Mouse (Mus musculus): ENCODE results near the gene Spin1. TPM values are rescaled to one million over a fixed set of nuclear protein-coding genes. Genes with fewer than 3 reads are reported as not detected.

Spin1 gene
- total and polyA plus RNA-seq, 2 experiments from 2014 or later = 31.3 to 41.7 TPM

DNA sequence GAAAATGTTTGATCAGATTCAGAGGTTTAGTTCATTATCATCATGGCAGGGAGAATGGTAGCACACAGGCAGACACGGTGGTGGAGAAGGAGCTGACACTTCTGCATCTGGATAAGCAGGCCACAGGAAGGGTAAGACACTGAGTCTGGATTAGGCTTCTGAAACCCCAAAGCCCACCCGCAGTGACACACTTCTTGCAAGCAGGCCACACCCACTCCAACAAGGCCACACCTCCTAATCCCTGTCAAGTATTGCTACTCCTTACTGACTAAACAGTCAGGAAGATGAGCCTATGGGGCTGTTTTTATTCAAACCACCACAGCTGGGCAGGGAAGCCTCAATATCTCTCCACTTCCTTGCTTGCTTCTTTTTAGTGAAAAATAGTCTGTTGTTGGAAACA, 19.9 kb upstream of the Spin1 start:
- TF ChIP-seq CTCF (IDR thresholded peaks at IDR 0.05; ENCODE audit: low read depth) (no peak), EP300 (IDR thresholded peaks at IDR 0.05; ENCODE audit: low read depth) (no peak)
- H3K9me3 ChIP-seq (replicated peaks; ENCODE audit: control insufficient read depth, low read length) = 0 out of 2 replicates have a peak, but pooled peaks cover 3% of the 10 kb centered on the region
- no peak overlapping the region for H3K4me3 ChIP-seq (ENCODE audit: low read depth, low read length)
- no peaks in the 10 kb centered on the region for H3K4me1 ChIP-seq (ENCODE audit: control insufficient read depth, insufficient read depth)
- no peak overlapping the region for H3K27ac ChIP-seq (ENCODE audit: low read depth)
- H3K27me3 ChIP-seq (ENCODE audit: control insufficient read depth, insufficient read depth, low read length) = no peaks in the 10 kb centered on the region
- ATAC-seq (ENCODE audit: insufficient read depth, low read depth) = no peak
- H3K4me2 ChIP-seq (ENCODE audit: low read depth, low read length) = no peak overlapping the region
- no peaks in the 10 kb centered on the region for H3K36me3 ChIP-seq (replicated peaks; ENCODE audit: control insufficient read depth, insufficient read depth, low read length)
- H3K9ac ChIP-seq (replicated peaks; ENCODE audit: low read depth, low read length) = no peak overlapping the region
- DNase-seq (ENCODE audit: low spot score) = no peak
- 60% methylated on average over 2 of the region's 2 CpGs for WGBS

DNA sequence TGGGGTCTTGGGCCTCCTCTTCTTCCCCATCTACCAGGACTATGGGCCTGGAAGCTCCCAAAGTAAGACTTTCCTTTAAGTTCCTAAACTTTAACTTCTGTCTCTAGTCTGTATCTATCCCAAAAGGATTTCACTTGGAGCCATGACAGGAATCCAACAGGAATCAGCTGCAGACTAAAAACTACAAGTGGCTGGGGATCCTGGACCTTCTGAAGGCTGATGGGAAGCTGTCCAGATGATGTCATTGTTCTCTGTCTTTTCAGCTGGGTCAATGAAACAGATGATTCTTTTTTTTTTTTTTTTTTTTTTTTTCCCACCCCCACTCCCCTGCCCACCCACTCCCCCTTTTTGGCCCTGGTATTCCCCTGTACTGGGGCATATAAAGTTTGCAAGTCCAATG, 16.4 kb upstream of the Spin1 start:
- Histone ChIP-seq H3K9me3 (replicated peaks; ENCODE audit: control insufficient read depth, low read length) (no peaks in the 10 kb centered on the region), H3K36me3 (replicated peaks; ENCODE audit: control insufficient read depth, insufficient read depth, low read length) (no peaks in the 10 kb centered on the region), H3K27ac (ENCODE audit: low read depth) (no peak overlapping the region), H3K4me1 (ENCODE audit: control insufficient read depth, insufficient read depth) (no peaks in the 10 kb centered on the region), H3K27me3 (ENCODE audit: control insufficient read depth, insufficient read depth, low read length) (no peaks in the 10 kb centered on the region), H3K4me2 (ENCODE audit: low read depth, low read length) (no peak overlapping the region), H3K9ac (replicated peaks; ENCODE audit: low read depth, low read length) (no peak overlapping the region), H3K4me3 (ENCODE audit: low read depth, low read length) (no peak overlapping the region)
- TF ChIP-seq EP300 (IDR thresholded peaks at IDR 0.05; ENCODE audit: low read depth) = no peak
- no peak for TF ChIP-seq CTCF (IDR thresholded peaks at IDR 0.05; ENCODE audit: low read depth)
- ATAC-seq (ENCODE audit: insufficient read depth, low read depth) (no peak), DNase-seq (ENCODE audit: low spot score) (no peak)

GRCm38 (mm10) chr13:51085941-51086340, 14.7 kb upstream of the Spin1 start:
- H3K27me3 ChIP-seq (ENCODE audit: control insufficient read depth, insufficient read depth, low read length) = no peaks in the 10 kb centered on the region
- H3K27ac ChIP-seq (ENCODE audit: low read depth) = no peak overlapping the region
- DNase-seq (ENCODE audit: low spot score) (no peak), ATAC-seq (ENCODE audit: insufficient read depth, low read depth) (no peak)
- H3K4me1 ChIP-seq (ENCODE audit: control insufficient read depth, insufficient read depth) = no peaks in the 10 kb centered on the region
- H3K4me3 ChIP-seq (ENCODE audit: low read depth, low read length) = no peak overlapping the region
- WGBS = 89% methylated on average over 11 of the region's 11 CpGs
- H3K4me2 ChIP-seq (ENCODE audit: low read depth, low read length) = no peak overlapping the region
- H3K36me3 ChIP-seq (replicated peaks; ENCODE audit: control insufficient read depth, insufficient read depth, low read length) = no peaks in the 10 kb centered on the region
- no peak for TF ChIP-seq EP300 (IDR thresholded peaks at IDR 0.05; ENCODE audit: low read depth)
- no peak for TF ChIP-seq CTCF (IDR thresholded peaks at IDR 0.05; ENCODE audit: low read depth)
- H3K9ac ChIP-seq (replicated peaks; ENCODE audit: low read depth, low read length) = no peak overlapping the region
- H3K9me3 ChIP-seq (replicated peaks; ENCODE audit: control insufficient read depth, low read length) = no peaks in the 10 kb centered on the region

DNA sequence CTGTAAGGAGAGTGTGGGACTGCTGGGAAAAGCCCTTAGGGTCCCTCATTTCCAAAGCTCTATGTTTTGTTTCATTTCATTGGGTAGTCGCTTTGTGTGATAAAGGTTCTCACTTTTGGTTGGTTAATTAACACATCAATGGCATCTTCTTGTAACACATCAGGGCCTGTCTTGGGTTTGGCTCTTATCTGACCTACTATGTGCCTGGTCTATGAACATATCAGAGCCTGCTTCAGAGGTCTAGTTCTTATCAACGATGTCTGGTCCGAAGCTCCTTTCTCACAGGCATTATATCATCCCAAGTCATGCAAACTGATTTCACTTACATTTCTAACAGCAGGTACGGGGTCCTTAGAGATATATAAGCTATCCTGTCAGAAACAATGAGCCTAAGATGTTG, 13.4 kb upstream of the Spin1 start:
- 85% methylated on average over 4 of the region's 4 CpGs for WGBS
- DNase-seq (ENCODE audit: low spot score) (no peak), ATAC-seq (ENCODE audit: insufficient read depth, low read depth) (no peak)
- no peak overlapping the region for H3K4me2 ChIP-seq (ENCODE audit: low read depth, low read length)
- H3K4me1 ChIP-seq (ENCODE audit: control insufficient read depth, insufficient read depth) = no peaks in the 10 kb centered on the region
- H3K9ac ChIP-seq (replicated peaks; ENCODE audit: low read depth, low read length) = no peak overlapping the region
- no peak overlapping the region for H3K27ac ChIP-seq (ENCODE audit: low read depth)
- no peaks in the 10 kb centered on the region for H3K27me3 ChIP-seq (ENCODE audit: control insufficient read depth, insufficient read depth, low read length)
- no peak overlapping the region for H3K4me3 ChIP-seq (ENCODE audit: low read depth, low read length)
- no peaks in the 10 kb centered on the region for H3K36me3 ChIP-seq (replicated peaks; ENCODE audit: control insufficient read depth, insufficient read depth, low read length)
- no peak for TF ChIP-seq EP300 (IDR thresholded peaks at IDR 0.05; ENCODE audit: low read depth)
- TF ChIP-seq CTCF (IDR thresholded peaks at IDR 0.05; ENCODE audit: low read depth) = no peak
- H3K9me3 ChIP-seq (replicated peaks; ENCODE audit: control insufficient read depth, low read length) = no peaks in the 10 kb centered on the region

GRCm38 (mm10) chr13:51088207-51088606, 12.5 kb upstream of the Spin1 start:
- Histone ChIP-seq H3K36me3 (replicated peaks; ENCODE audit: control insufficient read depth, insufficient read depth, low read length) (no peaks in the 10 kb centered on the region), H3K4me2 (ENCODE audit: low read depth, low read length) (no peak overlapping the region), H3K4me1 (ENCODE audit: control insufficient read depth, insufficient read depth) (no peaks in the 10 kb centered on the region), H3K9me3 (replicated peaks; ENCODE audit: control insufficient read depth, low read length) (no peaks in the 10 kb centered on the region), H3K4me3 (ENCODE audit: low read depth, low read length) (no peak overlapping the region), H3K9ac (replicated peaks; ENCODE audit: low read depth, low read length) (no peak overlapping the region), H3K27me3 (ENCODE audit: control insufficient read depth, insufficient read depth, low read length) (no peaks in the 10 kb centered on the region), H3K27ac (ENCODE audit: low read depth) (no peak overlapping the region)
- TF ChIP-seq EP300 (IDR thresholded peaks at IDR 0.05; ENCODE audit: low read depth) = no peak
- whole genome bisulfite sequencing = 61% methylated on average over 4 of the region's 4 CpGs
- no peak for ATAC-seq (ENCODE audit: insufficient read depth, low read depth)
- no peak for DNase-seq (ENCODE audit: low spot score)

DNA sequence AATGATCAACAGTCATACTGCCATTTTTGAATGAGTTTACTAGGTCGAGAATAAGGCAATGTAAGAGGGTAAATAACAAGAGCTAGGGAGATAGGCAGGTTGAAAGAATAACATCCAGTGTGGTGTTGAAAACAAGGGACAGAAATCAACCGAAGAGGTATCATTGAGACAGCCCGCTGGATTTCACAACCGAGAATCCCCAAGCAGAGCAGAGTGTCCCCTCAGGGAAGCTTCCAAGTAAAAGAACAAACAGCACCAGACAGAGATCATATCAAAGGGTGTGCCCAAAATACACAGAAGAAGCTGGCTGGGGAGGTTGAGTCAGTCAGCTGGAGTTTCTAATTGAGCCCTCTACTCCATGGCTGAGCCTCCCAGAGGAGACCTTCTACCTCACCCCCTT, 11.6 kb upstream of the Spin1 start:
- TF ChIP-seq EP300 (IDR thresholded peaks at IDR 0.05; ENCODE audit: low read depth) (no peak), CTCF (IDR thresholded peaks at IDR 0.05; ENCODE audit: low read depth) (no peak)
- DNase-seq (ENCODE audit: low spot score) (no peak), ATAC-seq (ENCODE audit: insufficient read depth, low read depth) (no peak)
- Histone ChIP-seq H3K4me3 (ENCODE audit: low read depth, low read length) (no peak overlapping the region), H3K4me1 (ENCODE audit: control insufficient read depth, insufficient read depth) (no peaks in the 10 kb centered on the region), H3K36me3 (replicated peaks; ENCODE audit: control insufficient read depth, insufficient read depth, low read length) (no peaks in the 10 kb centered on the region), H3K9me3 (replicated peaks; ENCODE audit: control insufficient read depth, low read length) (no peaks in the 10 kb centered on the region), H3K27me3 (ENCODE audit: control insufficient read depth, insufficient read depth, low read length) (no peaks in the 10 kb centered on the region), H3K4me2 (ENCODE audit: low read depth, low read length) (no peak overlapping the region), H3K27ac (ENCODE audit: low read depth) (no peak overlapping the region), H3K9ac (replicated peaks; ENCODE audit: low read depth, low read length) (no peak overlapping the region)
- 77% methylated on average over 4 of the region's 4 CpGs for WGBS
